Mouse (Mus musculus): ENCODE data around the gene C1ql1.
A peak's percentile ranks its signal among the peaks of the same experiment; 100 is the strongest.

C1ql1 gene

DNA sequence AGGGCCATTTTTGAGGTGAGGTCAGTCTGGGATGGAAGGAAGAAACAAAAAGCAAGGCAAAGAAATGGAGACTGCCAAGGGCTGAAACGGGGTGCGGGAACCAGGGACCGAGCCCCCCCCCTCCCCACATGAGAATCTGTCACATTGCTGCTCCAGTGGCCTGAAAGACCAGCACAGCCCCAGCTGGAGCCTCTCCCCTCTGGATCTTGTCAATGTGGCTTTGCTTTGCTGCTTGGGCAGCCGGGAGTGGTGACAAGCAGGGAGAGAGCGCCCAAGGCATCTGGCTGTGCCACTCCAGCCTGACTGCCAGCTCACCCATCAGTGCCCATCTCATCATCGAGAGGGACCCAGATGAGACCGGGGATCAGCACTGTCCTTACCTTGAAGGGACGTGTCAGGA lies 11.2 kb upstream of the C1ql1 start:
- DNase-seq, result no peak

DNA sequence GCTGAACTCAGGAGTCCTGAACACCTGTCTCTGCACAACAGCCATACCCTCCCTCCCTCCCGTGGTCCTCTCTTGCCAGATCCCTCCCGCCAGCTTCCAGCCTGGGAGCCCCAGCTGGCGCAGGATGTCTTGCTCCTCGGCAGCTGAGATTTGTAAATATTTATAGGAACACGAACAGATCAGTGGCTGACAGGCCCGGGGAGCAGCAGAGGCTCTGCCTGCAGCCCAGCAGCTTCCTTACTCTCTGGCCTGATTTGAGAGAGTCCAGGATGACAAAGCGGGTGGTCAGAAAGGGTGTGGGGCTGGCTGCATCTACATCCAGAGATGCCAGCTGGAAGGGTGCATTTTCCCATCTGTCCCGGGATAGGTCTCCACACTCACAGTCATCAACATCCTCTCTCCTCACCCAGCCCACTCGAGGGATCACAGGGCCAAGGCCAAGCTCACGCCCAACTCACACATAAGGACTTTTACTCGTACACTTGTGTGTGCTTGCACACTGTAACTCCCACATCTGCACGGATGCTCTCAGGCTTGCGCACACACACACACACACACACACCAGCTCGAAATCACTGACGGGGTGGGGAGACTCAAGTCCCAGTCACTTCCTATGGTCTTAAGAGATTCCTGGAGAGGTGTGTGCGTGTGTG lies 10.6 kb upstream of the C1ql1 start:
- DNase-seq, result no peak

DNA sequence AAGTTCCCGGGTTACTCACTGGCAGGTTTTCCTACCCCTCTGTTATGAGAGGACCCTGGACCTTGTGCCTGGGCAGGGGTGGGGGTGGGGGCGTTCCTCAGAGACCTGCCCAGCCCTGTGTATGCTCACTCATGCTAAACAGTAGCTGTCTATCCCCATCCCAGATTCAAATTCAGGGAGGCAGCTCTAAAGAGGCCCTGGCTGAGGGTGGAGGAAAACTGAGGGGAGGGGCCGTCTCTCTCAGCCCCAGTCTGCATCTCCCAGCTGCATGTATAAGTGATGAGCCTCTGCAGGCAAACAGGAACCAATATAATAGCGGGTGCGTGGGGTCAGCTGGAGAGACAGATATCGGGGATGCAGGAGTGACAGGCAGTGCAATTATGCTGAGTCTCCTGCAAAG lies 6.4 kb upstream of the C1ql1 start:
- DNase-seq, result no peak

DNA sequence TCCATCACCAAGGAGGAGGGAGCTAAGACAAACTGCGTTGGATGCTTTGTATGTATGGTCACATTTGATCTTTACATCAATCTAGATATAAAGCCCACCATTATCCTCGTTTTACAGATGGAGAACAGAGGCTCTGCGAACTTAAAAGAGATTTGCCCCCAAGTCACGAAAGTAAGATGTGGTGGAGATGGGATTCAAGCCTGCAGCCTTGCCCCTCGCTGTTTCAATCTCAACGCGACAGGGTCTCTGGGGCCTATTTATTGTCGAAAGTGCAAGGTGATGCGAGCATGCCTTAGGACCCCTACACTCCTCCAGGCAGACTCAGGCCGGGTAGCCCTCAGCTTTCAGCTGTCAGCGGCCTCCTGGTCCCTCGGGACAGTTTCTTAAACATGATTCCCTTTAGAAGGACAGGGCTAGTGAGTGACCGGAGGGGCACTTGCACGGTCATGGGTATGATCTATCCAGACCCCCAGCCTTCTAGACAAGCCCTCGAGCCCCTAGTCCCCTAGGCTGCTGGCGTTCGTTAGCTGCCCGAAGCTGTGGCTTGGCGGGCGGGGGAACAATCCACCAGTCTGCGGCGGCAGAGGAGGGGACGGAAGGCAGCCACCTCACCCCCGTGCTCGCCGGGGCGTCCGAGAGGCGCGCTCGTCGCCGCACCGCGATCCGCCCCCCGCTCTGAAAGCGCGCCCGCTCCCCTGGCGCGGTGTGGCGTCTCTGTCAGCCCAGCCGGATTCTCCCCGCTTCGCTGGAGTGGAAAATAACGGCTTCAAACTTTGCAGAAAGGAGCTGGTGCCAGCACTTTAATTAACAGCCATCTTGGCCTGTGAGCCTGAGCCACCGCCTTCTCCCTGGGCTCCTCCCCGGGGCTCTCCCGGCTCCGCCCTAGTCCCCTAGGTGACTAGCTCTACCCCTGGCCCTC lies 1.8 kb upstream of the C1ql1 start:
- DNase-seq, result peak; percentile 29 to 44

DNA sequence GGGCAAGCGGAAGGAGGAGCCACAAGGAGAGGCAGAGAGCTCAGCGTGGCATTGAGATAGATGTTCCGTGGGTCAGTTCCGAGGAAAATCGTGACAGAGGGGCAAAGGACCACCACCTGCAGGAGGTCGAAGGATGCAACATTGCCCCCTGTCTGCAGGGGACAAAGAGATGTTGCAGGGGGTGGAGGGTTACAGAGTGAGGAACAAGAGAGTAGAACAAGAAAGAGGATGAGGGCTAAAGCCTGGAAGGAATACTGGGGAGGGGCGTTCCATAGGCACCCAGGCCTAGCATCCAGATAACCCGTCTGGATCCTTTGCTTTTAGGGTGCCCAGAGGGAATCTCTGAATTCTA lies 480 bp upstream of the C1ql1 start:
- DNase-seq, result no peak

DNA sequence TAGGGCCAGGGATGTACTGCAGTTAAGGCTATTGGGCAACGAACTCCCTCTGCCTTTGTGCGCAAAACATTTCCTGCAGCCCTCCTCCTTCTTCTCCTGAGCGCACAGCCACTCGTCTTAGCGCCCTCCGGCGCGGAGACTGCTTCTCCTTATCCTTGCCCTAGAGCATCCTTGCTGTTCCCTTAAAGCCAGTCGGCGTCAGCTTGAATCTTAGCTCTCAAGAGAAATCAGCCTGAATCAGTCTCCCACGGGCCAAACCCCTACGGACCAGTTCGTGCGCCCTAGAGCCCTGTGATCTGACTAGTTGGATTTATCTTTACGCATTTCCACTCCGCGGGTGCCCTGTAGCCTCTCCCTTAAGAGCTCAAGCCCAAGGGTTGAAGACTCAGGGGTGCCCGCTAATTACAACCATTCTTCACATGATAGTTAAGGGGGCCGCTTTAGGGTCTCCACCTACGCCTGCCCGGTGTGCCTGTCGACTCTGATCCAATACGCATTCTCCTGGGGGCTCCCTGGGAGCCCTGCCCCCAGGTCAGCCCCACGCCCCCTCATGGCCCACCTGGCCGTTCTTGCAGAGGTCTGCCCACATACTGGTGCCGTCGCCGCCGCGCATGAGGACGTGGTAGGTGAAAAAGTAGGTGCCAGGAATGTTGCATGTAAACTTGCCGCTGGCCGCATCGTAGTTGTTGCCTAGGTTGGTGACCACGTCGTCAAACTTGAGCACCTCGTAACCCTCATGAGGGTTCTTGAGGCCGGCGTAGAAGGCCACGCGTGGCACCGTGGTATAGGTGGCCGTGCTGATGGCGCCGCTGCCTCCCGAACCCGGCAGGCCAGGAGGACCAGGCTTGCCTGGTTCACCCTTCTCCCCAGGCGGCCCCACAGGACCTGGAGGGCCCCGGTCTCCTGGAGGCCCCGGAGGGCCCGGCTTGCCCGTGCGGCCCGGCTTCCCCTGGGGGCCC lies 903 bp downstream of the C1ql1 start:
- no peak for DNase-seq

DNA sequence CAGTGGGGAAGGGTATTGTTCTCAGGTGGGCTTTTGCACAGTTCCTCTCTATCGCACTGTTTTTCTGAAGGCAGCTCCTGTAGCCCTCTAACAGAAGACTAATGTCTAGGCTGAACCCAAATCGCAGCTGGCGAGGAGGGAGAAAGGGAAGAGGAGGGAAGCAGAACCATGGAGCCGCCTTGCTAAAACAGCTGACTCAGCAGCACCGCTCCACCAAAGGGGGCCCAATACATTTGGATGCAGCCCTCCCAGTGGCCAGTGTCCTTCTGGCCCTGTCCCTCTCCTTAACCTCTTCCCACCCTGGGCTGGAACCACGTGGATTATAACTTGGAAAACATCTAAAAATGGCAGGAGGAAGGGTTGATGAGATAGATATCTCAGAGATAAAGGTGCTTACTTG lies 5.3 kb downstream of the C1ql1 start:
- DNase-seq, result no peak

DNA sequence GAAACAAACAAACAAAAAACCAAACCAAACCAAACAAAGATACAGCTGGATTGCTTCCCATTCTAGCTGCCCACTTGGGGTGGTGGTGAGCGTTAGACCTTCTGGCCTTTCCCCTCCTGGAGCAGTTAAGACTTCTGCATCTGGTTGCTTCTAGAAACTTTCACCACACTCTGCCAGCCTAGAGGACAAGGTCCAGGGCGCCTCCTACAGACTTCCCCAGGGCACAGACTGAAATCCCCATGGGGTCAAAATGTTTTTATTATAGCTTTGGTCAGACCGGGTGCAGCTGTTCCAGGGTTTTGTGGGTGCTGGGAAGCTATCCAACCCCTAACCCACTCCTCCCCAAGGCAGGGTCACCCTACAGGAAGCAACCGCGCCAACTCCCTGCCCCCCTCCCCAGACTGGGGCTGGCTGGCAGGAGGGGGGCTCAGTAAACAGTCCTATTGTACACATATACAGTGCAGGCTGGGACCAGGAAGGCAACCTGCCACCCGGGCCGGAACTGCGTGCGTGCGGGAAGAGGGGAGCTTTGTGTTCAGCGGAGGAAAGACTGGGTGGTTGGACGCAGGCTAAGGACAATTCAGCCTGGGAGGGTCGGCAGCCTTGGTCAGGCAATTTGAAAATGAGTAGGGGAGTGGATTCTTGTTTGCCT lies 7.3 kb downstream of the C1ql1 start:
- no peak for DNase-seq

DNA sequence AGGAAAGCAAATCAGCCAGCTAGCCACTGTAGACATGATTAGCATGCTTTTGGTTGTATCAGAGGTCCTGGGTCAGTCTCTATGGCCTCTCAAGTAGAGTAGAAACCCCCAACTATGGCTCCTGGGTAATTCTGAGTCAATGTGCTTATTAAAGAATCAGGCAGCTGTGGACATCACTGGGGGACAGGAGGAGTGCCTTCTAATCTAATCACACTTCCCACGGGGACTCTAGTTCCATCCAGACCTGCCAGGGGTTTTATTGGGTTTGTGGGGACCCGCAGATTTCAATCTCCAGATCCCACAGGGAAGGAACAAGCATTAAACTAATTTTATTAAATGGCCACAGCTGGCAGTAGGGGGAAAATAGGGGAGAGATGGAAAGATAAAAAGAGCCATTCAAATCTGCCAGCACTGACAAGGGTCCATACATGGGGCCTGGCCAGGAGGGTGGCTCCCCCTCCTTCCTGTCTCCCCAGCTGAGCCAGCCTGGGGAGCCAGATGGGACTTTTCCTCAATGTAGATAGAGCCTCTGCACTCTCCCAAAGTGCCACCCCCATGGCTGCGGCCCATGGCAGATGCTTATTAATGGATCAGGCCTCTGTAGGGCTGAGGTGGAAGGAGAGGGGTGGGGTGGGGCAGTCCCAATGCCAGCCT lies 8.8 kb downstream of the C1ql1 start:
- no peak for DNase-seq

DNA sequence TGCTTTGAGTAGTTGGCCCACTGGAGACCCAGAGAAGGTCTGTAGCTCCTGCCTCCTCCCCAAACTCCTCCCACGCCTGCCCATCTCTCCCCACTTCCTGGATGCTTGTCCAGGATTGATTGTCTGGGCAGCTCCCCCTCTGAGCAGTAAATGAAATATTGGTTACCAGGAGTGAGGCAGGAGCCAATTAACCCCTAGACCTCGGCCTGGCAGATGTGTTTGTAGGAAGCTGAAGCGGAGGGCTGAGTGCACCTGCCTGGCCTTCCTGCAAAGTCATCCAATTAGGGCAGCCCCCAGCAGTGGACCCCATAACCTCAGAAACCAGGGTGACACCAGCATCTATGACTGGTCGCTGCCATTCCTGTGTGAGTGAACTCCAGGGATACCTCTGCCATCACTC lies 10.2 kb downstream of the C1ql1 start:
- no peak for DNase-seq

DNA sequence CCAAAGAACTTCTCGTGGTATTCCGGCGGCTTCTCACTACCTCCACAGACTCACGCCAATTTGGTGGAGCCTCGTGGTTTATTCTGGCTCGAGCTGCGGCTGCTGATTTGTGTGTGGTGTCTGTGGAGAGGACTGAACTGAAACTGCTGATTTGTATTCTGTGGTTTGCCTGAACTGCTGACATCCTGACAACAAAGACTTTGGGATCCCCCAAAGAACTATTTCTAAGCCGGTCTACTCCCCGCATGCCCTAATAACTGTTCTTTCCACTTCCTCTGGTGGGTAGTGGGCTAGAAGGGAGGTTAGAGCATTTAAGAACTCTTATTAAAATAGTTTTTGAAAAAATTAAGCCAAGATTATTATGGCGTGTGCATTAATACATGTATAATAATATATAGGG lies 15.8 kb downstream of the C1ql1 start:
- DNase-seq, result no peak

DNA sequence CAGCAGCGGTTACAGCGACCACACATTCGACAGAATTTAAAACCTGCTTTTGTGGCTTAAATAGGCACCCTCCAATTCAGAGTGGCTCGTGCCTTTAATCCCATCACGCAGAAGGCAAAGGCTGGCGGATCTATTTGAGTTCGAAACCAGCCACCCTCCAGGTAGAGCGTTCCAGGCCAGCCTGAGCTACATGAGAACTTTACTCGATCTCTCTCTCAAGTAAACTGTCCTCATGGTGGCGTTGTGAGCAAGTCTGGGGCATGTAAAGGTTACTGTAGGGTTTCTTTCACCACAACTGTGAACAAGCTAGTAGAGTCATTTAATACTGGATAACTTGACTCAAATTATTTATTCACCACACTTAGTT lies 21.2 kb downstream of the C1ql1 start:
- DNase-seq, result peak in 1 of 2 experiments; percentile 52

DNA sequence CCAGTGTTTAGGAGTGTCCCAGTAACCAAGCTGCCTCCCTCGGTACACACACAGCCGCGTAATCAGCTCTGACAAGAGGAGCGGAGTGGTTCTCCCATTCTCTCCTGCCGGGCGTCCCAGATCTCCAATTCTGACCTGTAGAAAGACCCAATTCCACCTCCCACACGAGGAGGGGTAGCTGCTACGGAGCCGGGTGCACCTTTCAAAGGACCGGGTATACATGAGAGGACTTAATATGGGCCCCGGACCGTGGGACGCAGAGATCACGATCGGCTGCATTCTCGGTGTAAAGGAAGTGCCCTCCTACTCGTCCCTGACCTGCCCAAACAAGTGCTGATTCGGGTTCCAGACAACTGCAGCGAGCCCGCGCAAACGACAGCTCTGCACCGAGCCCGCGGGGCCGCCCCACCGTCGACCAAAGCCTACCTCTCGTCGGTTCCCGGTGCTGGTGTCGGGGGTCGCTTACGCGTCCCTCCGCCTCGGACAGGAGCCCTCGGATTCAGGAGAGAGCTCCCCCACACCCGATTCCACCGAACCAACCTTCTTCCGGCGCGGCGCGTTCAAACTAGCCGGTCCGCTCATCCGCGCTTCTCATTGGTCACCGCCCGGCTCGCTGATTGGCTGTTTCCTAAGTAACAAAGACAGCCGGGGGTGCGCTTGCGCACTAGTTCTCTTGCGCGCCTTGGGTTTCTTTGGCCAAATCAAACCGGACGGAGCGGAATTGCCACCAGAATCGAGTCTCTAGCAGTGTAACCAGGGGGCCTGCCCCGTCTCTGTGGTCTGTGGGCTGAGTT lies 21.7 kb downstream of the C1ql1 start, which contains the start of gene Kif18b:
Kif18b (minus strand) TSS at position 568 of the 794 bp plus-strand sequence.
- DNase-seq, result peak; percentile 91 to 95

DNA sequence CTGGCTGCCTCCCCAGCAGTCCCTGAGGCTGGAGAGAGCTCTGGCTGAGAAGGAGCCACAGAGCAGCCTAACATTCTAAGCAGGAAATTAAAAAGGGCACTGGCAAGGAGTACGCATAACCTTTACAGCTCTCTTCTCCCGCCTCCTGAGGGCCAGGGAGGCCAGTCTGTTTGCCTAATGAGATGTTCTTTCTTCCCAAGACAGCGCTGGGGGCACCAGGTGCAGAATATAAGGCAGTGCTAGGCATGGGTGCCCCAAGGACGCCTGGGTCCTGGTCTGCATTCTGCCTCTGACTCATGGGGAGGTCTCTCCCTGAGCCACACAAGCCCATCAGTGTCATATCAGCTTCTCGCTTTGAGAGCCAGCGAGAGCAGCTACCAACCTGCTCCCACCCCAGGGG lies 25.0 kb downstream of the C1ql1 start:
- DNase-seq, result no peak

DNA sequence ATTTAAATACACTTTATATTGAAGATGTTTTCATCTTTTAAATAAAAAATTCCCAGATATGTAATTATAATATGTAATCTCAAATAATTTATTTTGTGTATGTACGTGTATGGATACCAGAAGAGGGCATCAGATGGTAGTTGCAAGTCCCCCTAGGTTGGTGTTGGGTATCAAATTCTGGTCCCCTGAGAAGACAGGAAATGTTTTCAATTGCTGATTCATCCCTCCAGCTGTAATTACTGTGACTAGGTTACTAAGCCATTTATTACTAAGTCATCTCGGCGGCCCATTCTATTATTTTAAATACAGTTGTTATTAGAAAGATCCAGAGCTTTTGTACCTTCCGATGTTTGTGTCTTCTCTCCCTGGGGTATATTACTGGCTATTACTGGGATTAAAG lies 28.4 kb downstream of the C1ql1 start:
- DNase-seq, result no peak

DNA sequence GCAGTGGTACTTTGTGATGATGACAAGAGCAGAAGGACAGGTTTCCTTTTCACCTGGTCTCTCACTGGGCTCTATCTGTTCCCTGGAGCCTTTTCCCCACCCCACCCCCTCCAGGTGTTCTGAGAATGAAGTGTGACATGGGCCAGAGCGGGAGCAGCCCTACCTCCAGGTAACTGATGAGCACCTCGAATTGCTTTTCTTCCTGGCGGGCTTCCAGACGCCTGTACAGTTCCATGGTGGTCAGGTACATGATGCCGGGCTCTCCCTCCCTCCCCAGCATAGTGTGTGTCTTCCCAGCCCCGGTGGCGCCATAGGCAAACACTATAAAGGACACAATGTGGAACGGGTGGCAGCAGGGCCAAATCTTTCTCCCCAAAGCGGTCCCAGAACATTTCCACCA lies 31.1 kb downstream of the C1ql1 start:
- no peak for DNase-seq

DNA sequence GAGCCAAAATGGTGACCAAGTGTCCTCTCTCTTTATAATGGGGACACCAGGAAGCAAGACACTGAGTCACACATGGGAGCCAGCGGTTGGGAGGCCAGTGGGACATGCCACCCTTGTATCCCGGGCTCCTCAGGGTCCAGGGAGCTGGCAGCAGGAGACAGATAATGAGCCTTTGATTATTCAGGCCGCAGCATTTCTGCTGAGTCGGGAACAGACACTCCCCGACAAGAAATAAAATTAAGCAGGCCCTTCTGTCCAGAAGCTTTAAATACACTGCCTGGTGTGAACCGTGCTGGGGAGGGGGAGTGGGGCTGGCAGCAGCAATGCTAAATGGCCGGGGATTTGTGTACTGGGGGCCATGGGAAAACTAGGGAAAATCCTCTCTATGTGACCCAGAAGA lies 35.1 kb downstream of the C1ql1 start:
- no peak for DNase-seq

DNA sequence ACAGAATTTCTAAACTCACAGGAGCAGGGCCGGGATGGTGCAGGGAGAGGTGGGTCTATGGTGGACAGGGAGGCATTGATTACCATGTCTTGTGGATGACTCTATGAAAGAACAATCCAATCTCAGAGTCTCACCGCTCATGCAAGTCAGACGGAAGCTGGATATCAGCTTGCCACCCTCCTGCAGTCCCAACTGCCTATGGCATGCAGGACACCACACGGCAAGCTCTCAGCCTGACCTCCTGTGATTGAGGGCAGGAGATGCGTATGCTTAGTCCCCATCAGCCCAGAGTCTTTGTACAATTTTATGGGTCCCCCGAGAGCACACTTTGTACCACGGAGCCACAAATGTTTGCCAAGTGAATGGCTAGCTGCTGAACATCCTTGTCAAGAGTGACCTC lies 42.8 kb downstream of the C1ql1 start:
- peak in 1 of 2 experiments; percentile 1 for DNase-seq

DNA sequence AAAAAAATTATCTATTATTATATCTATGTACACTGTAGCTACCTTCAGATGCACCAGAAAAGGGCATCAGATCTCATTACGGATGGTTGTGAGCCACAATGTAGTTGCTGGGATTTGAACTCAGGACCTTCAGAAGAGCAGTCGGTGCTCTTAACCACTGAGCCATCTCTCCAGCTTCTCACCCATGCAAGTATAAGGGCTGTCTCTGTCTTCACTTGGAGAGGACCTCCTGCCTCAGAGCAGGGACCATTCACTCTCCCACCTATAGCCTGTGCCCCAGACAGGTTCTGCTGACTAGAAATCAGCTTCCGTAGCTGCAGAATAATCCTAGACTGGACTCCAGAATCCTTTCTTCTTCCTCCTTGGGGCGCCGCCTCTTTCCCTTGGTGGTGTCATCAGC lies 44.4 kb downstream of the C1ql1 start:
- DNase-seq, result no peak

DNA sequence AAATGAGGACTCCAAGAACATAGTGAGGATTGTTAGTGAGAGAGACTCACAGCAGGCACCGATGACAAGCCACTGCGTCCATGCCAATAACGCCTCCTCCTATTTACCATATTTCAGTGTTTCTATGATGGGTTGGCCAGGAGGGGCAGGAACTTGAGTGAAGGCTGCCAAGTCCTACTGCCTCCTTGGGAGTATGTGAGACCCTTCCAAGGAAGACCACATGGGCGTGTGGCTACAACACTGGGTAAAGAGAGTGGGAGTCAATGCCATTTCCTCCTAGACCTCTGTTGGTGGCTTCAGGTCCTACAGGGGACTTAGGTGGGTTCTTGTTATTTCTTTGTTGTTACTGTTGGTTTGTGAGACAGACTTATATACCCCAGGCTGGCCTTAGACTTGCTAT lies 45.3 kb downstream of the C1ql1 start:
- no peak for DNase-seq

DNA sequence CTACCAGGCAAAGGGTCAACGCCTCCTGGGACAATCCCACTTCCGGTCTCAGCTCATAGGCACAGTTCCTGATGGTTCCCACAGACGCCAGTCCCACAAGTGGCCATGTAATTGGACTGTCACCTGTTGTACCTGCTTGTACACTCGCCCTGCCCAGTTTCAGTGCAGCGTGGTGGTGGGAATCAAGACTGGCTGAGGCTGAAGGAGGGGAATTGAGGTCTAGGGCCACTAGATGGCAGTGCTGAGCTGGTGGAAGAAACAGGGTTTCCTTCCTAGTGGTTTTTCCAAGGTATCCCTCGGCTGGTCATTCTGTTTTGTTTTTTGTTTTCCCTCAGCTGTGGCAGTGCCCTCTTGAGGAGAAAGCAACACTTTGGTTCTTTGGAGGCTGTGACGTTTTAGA lies 45.7 kb downstream of the C1ql1 start, which contains the start of gene Gfap:
Gfap (minus strand) TSS at position 150 of the 400 bp plus-strand sequence.
- DNase-seq, result peak; percentile 88 to 93

Measured in cerebellum, postnatal 25 days (tissue).